Mouse (Mus musculus) naive thymus-derived CD4-positive, alpha-beta T cell, adult 2 months (primary cell): ENCODE results near the gene Zfp536.

Experiments
- DNase-seq: peaks from one replicate; pipeline ENCODE4 v3.0.0-alpha.2; 2011; ENCODE audit warnings: low read depth

Zfp536 gene

GRCm38 (mm10) chr7:37471726-37472125 lies 301.7 kb downstream of the Zfp536 start:
- no peak for DNase-seq

GRCm38 (mm10) chr7:37466477-37467243 lies 306.8 kb downstream of the Zfp536 start:
- no peak for DNase-seq

- DNase-seq, result no peak
These were observed 309.2 kb downstream of the Zfp536 start for GRCm38 (mm10) chr7:37464186-37464721.

GRCm38 (mm10) chr7:37447523-37447922 lies 325.9 kb downstream of the Zfp536 start:
- no peak for DNase-seq

GRCm38 (mm10) chr7:37439912-37440311 lies 333.5 kb downstream of the Zfp536 start:
- no peak for DNase-seq

GRCm38 (mm10) chr7:37439117-37439844 lies 334.2 kb downstream of the Zfp536 start:
- DNase-seq, result no peak

- DNase-seq, result no peak
These were observed 335.6 kb downstream of the Zfp536 start for GRCm38 (mm10) chr7:37437887-37438286.

GRCm38 (mm10) chr7:37433156-37433555 lies 340.3 kb downstream of the Zfp536 start:
- no peak for DNase-seq

GRCm38 (mm10) chr7:37431471-37431870 lies 342.0 kb downstream of the Zfp536 start:
- no peak for DNase-seq

- DNase-seq, result no peak
These were observed 347.4 kb downstream of the Zfp536 start for GRCm38 (mm10) chr7:37426061-37426460.

GRCm38 (mm10) chr7:37422966-37423365 lies 350.5 kb downstream of the Zfp536 start:
- DNase-seq, result no peak
